Mouse (Mus musculus): Measurements from ENCODE around the gene Sctr. TPM values are rescaled to one million over a fixed set of nuclear protein-coding genes. Genes with fewer than 3 reads are reported as not detected.

Gene Sctr
- polyA plus RNA-seq, 2 experiments from 2014 or later = 0.23 TPM; not detected in 1

DNA sequence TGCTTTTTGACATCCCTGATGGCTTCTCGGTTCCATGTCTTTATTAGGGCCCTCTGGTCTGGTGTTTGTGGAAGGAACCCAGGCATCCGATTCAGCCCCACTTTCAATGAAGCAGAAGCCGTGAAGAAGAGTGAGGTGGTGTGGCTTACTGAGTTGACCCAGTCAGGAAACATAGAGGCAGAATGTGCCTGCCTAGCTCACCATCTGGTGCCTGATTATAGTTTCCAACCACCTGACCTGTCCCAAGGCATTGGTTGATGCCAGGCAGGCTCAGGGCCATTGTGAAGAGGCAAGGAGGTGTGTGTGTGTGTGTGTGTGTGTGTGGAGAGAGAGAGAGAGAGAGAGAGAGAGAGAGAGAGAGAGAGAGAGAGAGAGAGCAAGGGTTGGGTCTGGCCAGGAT lies 23.8 kb downstream of the Sctr start:
- no peak for ATAC-seq

DNA sequence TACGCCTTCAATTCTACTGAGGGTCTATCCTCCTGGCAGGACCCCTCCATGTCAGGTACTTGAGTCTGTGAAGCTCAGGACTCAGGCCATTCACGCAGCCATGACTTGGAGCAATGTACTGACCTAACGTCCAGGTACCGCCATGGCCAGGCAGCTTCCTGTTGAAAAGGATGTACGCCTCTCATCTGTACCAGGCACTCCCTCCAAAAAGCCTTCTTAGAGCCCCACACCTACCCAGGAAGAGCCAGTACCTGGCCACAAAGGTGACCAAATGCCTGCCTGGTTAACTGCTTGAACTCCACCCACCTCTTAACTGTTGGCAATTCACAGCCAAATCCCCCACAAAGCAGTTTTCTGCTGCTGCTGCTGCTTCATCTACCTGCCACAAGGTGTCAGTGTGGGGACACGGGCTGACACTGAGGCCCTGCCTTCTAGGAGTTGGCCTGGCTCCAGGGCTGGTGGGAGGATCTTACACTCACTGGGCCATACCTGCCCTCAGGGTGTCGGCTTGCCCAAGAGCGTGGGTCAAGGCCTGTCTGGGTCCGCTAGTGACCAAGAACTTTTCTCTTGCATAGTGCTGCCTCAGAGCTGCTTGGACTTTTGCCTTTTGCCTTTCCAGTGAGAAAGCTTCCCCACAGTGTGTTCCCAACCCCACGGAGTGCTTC lies 26.2 kb downstream of the Sctr start:
- ATAC-seq = peak; percentile 99

DNA sequence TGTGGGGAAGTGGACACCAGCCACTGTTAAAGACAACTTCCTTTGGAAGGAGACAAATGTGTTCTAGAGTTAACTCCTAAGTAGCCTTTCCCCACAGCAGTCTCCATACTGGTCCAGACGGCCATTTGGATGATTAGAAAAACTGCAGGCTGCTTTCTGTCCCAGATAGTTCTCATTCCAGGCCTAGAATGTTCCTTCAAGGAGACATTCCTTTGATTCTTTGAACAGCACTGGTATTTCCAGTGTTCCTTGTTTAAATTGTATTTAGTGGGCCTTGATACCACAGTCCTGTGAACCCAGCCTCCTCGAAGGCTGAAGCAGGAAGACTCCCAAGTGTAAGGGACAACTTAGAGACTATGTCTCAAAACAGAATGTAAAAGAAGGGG lies 26.8 kb downstream of the Sctr start:
- ATAC-seq = no peak

DNA sequence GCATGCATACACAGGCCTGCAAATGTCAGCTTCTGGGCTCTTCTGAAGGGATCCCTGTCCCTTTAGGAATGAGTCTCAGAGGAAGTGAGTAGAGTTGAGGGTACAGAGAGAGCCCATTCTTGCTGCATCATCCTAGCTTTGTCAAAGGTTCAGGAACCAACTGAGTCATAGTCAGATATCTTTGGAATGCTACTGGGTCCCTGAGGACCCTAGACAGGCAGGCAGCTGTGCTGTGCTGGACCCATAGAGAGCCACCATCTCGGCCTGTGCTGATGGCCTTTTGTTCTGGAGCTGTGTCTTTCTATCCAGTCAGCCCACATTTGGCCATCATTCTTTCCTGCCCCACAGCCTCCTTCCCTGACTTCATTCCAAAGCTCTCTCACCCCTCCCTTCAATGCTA lies 28.1 kb downstream of the Sctr start:
- ATAC-seq = no peak

DNA sequence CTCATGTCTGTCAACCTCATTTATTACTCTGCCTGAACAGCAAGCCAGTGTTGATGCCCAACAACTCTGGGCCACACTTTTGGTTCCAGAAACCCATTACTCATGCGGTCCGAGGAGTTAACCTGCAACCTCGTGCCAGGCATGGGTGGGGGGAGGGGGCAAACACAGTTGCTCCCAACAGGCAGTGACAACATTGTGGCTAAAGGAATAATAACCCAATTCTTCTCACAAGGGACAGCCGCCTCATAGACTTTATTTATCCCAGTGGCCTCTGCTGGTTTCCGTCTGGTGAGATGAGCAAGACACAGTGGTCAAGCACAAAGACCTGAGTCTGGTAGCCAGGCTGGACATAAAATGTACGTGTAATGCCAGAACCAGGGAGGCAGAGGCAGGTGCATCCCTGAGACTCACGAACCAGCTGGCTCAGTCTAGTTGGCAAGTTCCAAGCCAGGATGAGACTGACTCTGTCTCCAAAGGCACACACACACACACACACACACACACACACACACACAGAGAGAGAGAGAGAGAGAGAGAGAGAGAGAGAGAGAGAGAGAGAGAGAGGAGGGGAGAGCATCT lies 28.9 kb downstream of the Sctr start:
- ATAC-seq = no peak

DNA sequence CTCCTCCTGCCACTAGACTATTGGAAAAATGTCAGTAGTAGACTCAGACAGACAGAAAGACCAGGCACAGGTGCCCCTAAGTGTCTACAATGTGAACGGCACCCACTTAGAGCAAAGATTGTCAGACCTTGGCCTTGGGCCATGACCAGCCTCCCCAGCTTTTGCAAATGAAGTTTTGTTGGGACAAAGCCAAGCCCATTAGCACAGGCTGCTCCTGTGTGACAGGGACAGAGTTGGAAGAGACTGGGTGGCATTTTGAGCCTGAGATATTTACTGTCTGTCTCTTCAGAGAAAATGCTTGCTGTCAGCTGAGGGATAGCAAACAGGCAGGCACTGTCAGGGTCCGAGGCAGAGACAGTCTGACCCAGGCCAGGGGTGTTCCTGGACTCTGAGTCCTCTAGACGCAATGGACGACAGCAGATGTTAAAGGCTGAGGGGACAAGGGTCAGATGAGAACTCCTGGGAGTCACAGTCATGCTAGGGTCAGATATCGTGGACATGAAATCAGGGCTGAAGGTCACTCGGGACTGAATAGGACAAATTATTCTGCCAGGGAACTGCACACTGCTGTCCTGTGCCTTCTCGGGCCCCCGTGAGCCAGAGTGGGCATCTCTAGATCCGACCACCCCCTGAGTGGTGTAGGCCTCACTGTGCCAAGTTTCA lies 30.5 kb downstream of the Sctr start:
- ATAC-seq = no peak

DNA sequence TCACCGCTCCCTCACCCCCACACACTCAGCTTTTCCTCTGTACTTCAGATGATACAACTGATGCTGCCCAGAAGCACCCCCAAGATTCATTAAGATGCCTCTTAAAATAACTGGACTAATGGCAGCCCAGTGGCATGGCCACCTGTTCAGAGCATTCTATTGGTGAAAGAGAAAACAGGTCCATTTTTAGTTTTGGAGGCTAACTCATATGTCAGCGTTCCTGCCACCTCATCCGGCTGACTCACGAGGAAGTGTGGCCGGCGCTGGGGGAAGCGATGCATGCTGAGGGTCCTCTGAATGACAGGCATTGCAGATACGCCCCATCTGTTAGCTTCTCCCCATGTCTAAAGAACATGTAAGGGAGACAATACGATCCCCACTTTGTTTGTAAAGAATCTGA lies 31.9 kb downstream of the Sctr start:
- ATAC-seq = no peak

DNA sequence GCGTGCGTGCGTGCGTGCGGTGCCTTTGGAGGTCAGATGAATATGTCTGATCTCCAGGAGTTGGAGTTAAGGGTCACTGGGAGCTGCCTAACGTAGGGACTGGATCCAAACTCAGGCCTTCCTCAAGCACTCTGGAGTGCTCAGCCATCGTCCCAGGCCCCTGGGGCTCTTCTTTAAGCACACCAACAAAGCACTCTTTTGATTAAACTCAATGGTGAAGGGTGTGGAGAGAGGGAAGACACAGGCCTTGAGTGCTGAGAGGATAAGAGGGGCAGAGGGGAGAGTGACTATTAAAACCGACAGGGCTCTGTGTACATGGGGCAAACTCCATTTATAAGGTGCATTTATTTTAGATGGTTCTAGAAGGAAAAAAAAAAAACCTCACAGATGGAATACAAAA lies 35.7 kb downstream of the Sctr start:
- no peak for ATAC-seq

DNA sequence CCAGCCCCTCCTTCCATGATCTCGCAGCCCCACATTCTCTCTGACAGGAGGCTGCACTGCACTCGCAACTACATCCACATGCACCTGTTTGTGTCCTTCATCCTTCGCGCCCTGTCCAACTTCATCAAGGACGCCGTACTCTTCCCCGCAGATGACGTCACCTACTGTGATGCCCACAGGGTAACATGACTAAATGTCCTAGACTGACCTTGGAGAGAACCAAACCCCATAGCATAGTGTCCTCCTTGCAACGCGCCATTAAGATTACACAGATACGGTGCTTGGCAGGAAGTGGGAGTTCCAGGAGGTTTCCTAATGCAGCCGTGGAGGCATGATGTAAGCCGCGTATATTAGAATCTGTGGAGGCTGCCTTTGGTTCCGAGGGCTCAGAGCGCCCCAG lies 37.9 kb downstream of the Sctr start:
- no peak for ATAC-seq

DNA sequence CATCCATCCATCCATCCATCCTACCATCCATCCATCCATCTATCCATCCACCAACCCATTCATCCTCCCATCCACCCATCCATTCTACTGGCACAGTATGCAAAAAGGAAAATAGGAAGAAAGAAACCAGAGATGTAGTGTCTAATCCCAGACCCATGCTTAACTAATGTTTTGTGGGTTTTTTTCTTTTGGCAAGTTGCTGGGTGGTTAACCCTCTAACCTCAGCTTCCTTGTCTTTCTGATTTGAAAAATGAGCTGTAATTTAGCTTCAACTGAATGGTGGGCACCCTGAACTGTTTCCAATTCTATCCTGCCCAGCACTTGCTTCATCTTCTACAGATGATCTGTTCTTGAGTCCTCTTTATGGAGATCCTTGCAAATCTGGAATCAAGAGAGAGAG lies 40.6 kb downstream of the Sctr start:
- no peak for ATAC-seq

DNA sequence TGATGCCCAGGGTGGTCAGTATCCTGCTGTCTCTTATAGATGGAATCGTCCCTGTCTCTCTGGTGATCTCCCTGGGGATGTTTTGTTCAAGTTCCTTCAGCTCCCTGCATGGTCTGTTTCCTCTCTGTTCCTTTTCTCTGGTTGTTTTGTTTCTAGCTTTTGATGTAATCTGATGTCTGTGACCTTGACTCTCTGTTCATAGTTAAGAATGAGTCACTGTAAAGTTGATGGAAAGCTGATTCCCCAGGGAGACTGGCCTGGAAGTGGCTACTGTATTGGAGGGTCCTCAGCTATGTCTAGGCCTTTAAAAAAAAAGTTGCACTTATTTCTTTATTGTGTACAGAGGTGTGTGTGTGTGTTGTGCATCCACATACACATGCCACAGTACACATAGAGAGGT lies 44.4 kb downstream of the Sctr start:
- ATAC-seq = no peak

DNA sequence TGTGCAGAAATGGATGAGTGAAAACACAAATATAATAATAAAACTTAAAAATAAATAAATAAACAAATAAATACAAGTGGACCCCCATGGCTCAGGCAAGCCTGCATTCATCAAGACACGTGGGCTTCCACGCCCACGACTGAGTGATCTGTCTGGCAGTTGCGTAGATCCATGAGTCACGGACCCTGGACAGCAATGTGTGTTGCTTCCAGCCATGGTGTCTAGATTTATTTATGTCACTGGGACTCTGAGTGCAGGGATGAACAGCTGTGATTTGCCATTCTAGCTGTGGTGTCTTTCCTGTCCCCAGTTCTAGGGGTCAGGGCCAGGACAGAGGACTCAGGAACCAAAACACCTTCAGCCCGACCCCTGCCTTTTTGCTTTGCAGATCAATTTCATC lies 48.3 kb downstream of the Sctr start:
- ATAC-seq = no peak

DNA sequence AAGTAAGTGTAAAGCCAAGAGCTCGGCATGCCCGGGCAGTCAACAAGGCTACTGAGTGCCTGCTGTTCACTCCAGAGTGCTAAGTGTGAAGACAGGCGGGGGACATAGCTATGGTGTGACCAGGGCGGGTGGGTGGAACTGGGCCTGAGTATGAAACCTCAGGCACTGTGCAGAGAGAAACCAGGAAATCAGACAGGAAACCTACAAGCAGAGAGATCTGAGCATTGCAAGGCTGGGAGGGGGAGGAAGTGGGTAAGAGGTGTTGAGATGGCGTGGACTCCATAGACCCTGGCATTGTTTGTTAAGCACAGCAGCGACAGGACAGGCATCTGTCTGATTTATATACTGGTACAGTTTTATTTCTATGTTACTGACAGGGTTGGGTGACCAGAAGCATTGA lies 48.8 kb downstream of the Sctr start:
- peak; percentile 98 for ATAC-seq

DNA sequence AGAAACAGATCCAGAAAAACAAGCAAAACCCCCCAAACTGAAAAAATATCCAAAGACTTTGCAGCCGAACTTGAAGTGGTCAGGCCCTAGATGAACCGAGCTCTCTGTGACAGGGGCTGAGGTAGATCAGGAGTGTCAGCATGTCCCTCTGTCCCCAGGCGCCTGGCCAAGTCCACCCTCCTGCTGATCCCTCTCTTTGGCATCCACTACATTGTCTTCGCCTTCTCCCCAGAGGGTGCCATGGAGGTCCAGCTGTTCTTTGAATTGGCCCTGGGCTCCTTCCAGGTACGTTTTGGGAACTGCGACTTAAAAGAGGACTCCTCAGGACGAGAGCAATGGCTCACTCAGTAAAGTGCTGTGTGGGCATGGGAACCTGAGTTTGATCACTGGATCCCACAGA lies 49.5 kb downstream of the Sctr start:
- ATAC-seq = no peak

DNA sequence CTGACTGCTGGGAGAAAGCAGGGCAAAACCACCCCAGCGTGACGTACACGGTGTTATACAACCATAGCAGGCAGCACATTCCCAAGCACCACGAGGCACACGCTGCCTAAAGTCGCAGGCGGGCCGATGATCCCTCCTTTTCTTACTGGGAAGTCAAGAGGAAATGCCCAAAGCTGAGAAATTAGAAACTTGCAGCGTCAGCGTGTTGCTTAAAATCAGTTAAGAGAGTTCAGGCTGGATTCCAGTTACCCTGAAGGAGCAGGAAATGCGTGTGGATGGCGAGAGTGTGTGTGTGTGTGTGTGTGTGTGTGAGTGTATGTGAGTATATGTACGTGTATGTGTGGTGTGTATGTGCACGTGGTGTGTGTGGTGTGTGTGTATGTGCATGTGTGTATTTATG lies 50.4 kb downstream of the Sctr start:
- ATAC-seq = peak; percentile 22

DNA sequence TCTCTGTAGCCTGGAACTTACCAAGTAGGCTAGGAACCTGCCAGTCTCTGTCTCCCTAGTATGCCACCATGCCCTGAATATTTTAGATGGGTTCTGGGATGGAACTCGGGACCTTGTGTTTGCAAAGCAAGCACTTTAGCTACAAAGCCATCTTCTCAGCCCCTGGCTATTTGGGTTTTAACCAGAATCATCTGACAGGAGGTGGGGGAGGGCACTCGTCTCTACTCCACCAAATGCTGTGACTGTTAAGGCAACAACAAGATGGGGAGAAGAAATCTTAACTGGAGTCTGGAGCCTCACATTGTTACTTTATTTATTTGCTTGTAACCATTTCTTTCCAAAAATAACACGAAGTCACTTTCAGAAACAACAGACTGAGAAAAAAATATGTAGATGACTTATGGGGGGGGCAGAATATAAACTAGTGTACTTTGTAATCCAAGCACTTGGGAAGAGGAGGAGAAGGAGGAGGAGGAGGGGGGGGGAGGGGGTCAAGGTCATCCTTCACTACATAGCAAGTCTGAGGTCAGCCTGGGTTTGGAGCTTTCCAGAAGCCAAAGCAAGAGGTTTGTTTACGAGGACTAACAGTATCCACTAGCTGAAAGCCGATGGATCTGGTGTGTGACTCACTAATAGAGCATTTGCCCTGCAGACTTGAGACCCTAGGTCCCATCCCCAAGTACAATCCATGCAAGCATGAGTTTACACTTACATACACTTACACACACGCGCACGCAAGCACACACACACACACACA lies 51.2 kb downstream of the Sctr start:
- ATAC-seq = no peak

DNA sequence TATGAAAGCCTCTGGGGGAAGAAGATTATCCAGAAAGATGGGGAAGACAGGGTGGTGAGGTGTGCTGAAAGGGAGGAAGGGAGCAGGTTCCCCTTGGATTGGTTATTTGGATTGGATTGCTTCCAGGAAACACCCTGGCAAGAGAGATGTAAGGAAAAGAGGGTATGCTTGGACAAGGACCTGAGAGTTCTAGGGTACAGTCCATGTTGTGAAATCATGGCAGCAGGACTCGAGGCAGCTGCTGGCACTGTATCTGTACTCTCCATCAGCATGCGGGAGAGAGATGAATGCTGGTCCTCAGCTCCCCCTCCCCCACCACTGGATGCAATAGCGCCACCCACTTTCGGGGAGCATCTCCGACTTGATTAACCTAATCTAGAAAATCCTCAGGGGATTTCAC lies 54.0 kb downstream of the Sctr start:
- no peak for ATAC-seq

DNA sequence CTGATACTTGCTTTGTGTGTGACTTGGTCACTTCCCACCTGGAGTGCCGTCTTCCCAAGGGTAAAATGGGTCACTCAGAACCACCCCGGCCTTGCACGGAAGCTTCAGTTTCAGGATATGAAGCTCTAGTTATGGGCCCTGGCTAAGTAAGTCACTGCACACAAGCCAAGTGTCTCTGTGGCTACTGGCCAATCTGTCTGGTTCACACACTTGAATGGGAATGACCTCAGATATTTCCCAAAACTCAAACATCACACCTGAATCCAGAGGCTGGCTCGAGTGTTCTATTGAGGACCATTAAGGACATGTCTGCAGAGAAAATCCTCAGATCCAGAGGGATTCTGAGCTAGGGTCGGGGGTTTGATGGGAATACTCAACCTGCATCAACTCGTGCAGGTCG lies 55.5 kb downstream of the Sctr start:
- no peak for ATAC-seq

DNA sequence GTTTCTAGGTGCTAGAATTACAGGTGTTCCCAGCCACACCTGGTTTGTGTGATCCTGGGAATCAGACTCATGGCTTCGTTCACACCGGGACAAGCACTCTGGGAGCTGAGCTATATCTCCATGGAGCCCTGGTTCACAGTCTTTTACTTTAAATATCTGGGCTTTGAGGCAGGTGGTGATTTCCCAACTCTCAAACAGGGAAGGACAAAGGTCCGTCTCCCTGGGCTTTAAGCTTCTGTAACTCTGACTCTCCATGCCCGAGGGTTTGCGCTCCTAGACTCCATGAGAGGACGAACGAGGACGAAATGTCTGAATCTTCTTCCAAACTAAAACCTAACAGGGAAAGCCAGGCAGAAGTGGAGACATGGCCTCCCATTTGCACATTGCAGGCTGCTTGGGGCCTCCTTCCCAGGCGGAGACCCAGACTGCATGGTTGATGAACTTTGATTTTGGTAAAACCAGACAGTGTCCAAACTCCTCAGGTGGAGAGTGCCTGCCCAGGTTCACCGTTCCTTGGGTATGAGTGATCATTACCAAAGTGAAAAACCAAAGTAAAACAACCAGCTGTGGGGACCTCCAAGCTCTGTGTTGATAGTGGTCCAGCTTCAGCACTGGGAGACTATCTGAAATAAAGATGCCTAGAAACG lies 57.5 kb downstream of the Sctr start:
- no peak for ATAC-seq

DNA sequence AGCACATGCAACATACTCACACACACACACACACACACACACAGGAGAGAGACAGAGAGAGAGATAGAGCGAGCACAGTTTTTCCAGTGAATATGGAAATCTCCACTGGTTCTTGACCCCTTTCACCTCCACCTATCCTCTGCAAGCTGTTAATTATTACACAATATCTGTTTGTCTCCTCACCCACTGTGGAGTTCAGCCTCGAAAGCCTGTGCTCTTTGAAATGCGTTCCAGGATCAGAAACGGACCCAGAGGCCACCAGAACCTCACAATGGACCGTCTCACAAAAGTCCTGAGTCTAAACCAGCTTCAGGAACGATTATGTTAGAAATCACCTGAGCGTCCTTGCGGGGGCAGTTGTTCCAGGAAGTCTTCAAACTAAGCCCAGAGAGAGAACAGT lies 59.5 kb downstream of the Sctr start:
- no peak for ATAC-seq

DNA sequence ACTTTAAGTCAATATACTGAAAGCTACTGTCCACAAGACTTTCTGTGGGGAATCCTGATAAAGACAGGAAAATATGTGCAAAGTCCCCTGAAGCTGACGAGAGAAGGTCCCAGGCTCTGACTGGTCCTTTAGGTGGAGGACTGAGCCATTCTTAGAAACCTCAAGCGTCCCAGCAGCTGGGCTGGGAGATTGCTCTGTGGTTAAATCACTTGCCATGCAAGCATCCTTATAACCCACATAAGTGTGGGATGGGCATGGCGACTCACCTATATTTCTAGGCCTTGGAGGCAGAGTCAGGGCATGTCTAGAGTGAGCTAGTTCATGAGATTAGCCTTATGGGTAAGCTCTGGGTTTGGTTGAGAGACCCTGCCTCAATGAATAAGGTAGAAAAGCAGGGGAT lies 59.9 kb downstream of the Sctr start:
- ATAC-seq = no peak

DNA sequence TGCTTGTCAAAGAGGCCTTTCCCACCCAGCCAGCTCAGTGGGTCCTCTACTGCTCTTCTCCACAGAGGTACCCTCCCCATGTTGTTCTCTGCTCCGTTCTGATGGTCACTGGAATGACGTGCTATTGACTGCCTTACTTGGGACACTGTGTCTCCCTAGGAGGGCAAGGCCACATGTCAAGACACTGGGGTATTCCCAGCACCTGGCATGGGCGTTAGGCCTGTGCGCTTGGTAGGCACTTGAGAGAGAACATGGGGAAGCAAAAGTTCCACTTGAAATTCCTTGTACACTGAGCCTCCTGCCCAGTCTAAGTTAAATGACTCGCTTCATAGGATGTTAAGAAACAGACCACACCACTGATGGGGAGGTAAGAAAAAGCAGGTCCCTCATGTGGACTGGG lies 62.4 kb downstream of the Sctr start:
- ATAC-seq = no peak

DNA sequence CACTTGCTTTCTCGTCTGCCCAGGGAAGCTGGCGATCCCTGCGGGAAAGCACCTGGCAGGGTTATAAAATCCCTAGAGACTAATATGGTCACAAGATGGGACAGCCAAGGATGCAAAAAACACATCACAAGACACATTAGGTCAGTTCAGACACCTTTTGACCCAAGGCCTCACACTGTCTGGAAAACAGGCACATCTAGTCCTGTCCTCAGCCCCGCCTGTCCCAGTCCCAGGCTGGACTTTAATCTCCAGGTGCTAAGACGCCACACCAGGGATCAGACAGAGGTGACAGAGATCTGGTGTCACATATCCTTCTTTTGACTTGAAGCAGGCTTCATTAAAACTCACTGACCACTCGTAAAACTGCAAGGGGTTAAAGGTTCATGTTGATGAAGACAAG lies 63.5 kb downstream of the Sctr start:
- ATAC-seq = no peak

All from activated CD4-positive, CD25-positive, alpha-beta regulatory T cell, adult 4 months (primary cell).